Mouse (Mus musculus) naive thymus-derived CD4-positive, alpha-beta T cell, adult 2 months (primary cell): ENCODE results near the gene St6galnac3.

ENCODE experiments used
- DNase-seq: peaks from one replicate; pipeline ENCODE4 v3.0.0-alpha.2; 2011; ENCODE audit warnings: low read depth

Gene St6galnac3

DNA sequence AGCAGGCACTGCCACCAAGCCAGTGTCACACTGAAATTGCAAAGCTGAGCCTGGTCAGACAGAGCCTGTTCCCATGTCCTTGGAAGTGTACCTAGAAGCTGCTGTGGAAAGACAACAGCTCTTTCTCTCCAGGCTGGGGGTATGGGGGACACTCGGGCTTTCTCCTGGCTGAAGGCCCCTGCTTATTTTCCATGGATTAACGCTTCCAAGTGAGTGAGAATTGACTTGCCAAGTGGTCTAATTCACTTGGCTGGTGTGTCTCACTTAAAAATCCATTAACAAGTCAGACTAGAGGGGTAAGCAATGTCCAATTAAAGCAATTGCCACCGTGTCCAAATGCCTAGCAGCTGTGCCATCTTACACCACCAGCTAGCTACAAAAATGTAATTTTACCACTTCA, 140.1 kb downstream of the St6galnac3 start:
- DNase-seq: no peak

DNA sequence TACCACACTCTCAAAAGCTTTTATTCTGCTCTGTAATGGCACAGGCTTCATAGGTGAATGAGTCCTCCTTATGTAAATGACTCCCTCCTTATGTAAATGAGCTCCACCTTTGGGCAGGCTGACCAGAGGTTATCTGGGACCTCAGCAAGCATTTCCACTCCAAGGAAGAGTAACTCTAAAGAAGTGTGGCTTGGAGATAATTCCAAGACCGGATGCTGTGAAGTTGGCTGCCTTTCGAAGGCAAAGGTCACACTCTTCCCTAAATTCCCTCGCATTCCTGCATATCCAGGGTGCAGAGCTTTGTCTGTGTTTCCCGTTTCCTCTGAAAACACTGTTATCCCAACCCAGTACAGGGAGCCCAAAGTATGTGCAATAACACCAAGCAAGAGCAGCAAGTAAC, 142.9 kb downstream of the St6galnac3 start:
- DNase-seq: no peak

DNA sequence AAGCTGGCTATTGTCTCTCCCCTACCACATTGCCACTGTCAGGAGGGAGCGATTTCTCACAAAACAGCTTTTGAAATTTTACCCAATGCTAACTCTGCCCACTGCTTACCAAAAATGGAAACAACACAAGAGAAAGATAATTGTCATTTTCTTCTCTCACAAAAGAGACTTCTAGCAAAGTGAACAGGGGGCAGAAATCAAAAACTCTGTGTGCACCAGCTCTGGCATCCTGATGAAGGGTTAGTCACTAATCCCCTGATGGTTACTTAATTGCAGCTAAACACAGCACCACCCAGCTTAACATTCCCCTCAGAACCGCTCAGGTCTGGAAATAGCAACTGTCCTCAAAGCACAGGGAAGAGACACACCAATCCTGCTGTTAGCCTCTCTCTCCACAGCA, 144.3 kb downstream of the St6galnac3 start:
- DNase-seq: no peak

DNA sequence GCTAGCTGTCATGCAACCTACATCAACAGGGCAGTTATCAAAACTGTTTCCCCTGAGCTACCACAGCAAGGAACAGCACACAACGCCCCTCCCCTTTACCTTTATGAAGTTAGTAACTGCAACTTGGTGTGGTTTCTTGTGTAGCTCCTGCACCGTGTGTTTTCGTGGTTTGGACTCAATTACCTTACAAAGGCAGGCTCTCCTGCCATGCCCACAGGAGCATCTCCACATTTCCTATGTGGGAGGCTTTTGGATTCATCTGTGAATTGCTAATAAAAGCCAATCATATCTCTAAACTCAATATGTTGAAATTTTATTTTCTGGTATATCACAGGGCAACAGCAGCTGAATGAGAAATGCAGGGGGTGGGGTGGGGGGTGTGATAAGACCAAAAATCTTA, 144.8 kb downstream of the St6galnac3 start:
- DNase-seq: no peak

DNA sequence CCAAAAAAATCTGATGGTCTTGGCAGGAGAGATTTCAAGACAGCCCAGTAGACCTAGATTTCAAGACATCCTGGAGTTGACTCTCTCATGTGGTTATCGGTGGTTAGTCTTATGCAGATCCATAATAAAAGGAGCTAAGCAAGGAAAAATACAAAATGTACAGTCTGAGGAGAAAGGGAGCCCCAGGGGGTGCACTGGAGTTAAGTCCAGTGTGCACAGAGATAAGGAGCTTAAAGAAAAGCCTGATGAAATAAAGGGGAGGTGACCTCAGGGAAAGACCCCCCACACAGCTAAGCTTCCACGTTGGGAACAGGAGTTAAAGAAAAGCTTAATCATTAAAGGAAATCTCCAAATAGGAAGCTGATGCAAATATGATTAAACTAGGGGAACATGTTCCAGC, 147.7 kb downstream of the St6galnac3 start:
- no peak for DNase-seq

DNA sequence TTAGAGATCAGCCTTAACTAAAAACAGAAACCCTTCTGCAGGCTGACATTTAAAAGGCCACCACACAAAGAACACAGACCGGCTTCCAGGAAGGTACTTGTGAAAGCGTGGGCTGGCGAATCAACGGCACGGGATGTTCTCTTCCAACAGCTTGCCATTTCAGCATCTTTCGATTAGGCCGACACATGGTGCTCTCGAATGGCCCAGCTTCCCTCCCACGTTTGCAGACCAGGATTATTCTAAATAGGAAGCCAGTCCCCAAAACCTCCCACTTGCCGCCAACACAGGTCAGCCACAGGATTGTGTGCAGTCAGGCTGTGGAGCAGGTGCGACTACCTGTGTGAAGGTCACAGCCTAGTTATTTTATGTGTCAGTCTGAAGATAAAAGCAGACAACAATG, 153.8 kb downstream of the St6galnac3 start:
- DNase-seq: no peak

DNA sequence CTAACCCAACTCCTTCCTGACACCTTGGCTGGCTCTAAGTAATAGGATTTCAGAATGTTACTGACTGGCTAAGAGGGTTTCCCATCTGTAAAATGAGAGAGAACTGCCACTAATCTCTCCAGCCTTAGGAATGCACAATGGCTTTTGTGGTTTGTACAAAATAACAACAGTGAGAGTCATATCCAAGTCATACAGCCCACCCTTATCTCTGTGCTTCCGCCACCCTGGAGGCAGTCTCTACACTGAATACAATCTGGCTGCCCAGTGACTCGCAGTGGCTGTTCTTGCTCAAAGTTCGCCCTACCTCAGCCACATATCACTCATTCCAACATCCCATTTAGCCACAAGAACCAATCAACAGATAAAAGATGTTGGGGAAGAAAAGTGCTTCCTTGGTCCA, 156.2 kb downstream of the St6galnac3 start:
- no peak for DNase-seq

DNA sequence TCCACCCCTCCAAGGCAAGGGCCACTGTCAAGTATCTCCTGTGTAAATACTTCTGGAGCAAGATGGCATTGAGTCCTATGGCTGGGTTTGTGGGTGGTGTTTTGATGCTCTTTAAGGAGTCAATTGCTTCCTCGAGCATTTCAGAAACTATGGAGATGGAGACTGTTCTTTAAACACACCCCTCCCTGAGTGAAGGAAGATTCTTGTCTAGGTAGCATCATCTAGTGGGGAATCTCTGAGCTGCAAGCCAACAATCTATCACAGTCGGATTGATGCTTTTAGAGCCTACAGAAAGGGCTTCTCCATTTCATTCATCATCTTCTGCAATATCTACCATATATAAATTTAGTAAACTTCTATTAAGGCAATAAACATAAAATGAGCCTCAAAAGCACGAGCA, 157.1 kb downstream of the St6galnac3 start:
- no peak for DNase-seq

DNA sequence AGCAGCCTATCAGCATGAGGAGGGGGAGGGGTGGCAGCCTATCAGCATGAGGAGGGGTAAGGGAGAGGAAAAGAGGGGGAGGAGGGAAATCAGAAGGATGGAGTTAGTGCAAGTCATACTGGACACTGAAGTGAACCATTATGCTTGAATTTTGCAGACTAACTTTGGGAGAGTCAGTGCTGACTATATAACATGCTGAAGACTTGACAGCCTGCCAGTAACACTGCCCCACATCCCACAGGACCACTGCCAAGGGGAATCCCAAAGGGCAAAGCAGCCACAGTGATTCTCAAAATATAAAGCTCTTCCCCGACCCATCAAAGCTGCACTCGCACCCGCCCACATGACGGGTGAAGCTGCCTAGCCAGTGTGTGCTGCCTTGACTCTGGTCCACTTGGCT, 157.5 kb downstream of the St6galnac3 start:
- no peak for DNase-seq

DNA sequence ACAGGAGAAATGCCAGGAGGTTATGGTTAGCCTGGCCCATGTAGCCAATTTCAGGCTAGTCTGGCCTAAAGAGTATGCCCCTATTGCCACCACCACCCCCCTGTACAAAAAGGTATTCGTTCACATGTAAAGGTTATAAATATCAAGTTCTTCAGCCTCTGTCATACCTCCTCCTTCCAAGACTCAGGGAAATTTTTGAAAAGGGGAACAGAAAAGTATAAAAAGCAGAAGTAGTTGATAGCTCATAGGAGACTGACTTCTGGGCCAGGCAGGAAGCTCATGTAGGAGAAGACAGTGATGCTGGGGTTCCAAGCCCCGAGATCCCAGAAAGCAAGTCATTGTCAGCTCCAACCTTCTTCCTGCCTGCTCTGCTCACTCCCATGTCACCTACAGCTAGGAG, 158.9 kb downstream of the St6galnac3 start:
- no peak for DNase-seq

DNA sequence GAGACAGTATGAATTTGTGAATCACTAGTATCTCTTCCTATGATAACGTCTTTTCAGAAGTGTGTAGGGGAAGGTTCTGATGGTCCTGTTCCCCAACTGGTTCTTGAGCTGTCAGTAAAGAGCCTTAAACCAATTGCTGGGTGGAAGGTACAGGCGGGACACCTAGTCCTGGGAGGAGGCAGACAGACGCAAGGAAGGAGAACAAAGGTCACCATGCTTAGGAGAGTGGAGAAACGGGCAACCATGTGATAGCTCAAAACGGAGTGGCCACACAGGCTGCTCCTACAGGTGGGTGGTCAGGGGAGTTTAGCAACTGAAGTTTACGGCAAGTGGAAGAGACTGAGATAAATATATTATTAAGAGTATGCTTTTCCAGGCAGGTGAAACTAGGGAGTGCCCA, 164.1 kb downstream of the St6galnac3 start:
- DNase-seq: no peak

DNA sequence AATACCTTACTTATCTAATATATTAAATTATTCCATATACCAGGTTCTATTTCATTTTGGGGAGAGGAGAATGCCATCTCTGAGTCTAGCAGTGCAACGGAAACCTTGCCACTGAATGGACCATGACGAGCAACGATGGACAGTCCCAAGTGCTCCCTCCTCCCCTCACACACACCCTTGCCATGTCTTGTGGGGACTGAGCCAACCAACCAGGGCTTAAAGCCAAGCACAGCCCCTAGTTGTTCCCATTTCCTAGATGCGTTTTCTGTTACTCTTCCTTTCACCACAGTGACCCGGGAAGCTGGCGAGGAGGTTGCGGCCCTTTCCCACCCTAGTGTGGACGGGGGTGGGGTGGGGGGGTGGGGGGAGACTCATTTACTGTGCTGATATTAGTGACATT, 165.4 kb downstream of the St6galnac3 start:
- DNase-seq: no peak

DNA sequence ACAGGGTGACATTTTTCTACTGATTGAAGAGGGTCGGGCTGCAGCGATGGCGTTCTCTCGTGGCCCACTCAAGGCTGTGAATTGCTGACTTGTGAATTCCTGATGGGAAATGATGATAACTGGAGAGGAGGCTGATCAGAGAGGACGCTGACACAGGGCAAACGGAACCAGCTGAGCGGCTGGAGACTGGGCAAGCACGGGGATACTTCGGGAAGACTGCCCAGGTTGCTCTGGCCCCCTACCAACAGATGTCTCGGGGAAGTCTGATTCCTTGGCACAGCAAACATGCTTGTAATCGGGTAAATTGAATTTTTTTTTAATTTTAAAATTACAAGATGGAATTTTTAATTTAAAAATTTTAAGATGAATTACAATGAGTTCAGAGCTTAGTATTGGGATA, 168.4 kb downstream of the St6galnac3 start:
- DNase-seq: no peak

DNA sequence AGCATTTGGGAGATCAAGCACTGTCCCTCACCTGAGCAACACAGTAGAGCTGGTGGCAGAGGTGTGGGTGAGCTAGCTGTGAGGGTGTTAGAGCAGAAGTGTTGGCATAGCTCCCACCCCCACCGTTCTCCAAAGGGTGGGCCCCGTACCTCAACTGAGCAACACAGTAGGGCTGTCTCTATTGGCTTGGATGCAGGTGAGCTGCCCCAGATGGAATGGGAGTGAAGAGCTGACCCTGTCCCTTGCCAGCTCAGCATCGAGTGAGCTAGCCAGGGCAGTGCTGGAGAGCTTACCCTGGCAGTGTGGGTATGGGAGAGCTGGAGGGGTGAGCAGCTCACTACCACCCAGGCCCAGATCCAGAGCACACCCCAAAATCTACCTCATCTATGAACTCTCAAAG, 171.3 kb downstream of the St6galnac3 start:
- DNase-seq: no peak

DNA sequence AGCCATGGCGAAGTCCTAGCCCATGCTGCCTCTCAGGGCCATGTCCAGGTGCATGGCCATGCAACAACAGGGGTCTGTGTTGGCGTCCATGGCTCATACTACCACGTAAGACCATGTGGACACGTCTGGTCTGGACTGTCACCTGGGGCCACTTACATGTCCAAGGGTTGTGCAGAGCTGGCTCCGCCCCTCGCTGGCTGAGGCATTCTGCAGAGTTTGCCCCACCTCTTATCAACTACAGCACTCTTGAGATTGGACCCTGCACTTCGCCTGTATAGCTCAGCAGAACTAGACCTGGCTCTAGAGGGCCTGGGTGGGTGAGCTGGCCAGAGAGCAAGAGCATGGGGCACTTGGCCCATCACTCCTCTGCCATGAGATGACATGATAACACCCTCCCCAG, 171.7 kb downstream of the St6galnac3 start:
- DNase-seq: no peak

DNA sequence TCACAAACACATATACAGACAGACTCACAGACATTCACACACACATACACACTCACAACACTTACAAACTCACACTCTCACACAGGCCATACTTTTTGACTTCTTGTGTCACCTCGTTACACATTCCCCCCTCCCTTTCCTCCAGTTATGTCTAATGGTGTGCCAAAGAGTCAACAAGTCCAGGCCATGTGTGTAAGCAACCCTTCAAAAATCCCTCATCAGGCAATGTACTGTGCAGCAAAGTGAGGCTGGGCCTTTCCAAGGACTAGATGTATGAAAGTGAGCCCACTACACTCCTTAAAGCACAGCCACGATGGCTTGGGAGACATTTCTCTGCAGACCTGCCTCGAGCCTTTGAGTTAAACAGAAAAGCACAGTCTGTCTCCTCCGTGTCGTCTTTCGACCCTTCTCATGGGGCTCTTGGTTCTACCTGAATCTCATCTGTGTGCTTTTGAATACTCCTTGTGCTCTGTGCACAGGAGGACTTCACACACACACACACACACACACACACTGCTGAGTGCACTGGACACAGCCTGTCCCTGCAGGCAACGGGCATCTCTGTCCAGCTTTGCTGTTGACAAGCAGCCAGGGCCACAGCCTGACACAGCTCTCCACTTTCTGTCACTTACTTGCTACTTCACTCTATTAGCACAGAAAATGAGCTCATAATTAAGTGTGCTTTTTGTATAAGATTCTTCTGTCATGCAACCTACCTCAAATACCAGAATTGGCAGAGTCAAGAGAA, 177.9 kb downstream of the St6galnac3 start:
- no peak for DNase-seq

DNA sequence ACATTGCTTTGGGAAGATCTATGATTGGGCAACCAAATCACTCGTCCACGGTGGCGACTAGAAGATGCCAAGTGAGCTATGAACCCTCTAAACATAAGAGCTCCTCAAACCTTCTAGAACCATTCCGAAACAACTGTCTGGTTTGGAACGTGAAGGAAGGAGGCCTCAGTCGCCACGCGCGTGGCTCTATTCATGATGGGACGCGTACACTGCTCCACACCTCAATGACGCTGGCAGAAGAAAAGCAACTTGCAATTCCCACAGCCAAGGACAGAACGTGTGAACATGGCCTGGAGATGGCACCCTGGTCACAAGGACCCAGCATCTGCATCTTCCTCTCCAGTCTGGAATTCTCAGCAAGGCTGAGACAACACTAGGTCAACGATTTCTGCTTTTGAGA, 185.1 kb downstream of the St6galnac3 start:
- DNase-seq: no peak

DNA sequence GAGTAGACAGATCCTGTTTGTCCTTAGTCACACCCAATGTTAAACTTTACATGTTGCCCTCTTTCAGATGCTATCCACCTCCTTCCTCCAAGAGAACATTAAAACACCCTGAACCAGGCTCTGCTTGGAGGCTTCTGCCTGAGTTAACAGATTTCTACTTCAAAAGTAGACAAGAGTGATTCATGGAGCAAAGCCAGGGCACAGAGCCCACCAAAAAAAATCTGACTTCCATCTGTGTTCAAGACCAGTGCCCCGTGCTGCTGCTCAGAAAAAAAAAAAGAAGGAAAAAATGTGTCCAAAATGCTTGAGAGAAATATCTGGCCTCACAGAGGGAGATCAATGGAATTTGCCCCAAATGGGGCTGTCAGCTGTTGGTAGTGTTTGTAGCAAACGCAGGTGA, 186.6 kb downstream of the St6galnac3 start:
- DNase-seq: no peak

DNA sequence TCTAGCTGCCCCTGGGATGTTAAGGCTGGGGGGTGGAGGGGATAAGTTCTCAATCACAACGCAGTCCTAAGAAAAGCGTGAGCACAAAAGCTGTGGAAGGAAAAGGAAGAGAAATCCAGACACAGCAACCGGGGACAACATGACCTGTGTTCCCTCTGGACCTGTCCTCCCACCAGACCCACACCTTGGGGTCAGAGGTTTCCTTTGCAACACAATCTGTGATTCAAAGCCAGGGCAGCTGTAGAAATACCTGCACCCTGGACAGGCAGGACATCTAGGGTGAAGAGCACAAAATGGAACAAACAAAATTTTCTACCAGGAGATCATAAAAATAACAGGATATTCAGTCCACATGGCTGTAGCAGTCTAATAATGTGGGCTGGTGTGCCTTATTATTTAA, 187.5 kb downstream of the St6galnac3 start:
- no peak for DNase-seq

DNA sequence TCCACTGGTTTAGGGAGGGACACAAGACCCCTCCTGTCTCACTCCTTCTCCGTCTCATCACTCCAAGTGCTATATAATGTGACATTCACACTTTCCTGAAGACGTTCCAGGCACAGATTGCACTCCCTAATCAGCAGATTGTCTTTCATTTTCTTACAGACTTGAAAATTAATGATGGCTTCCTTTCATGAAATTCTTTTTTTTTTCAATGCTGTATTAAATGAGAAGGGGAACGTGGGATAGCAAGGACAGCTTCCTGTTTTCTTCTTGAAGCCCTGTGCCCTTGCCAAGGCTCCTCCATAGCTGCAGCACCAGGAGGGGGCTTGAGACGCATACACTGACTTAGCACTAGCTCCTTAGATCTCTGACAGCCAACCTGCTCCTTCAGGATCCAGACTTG, 188.7 kb downstream of the St6galnac3 start:
- DNase-seq: no peak

DNA sequence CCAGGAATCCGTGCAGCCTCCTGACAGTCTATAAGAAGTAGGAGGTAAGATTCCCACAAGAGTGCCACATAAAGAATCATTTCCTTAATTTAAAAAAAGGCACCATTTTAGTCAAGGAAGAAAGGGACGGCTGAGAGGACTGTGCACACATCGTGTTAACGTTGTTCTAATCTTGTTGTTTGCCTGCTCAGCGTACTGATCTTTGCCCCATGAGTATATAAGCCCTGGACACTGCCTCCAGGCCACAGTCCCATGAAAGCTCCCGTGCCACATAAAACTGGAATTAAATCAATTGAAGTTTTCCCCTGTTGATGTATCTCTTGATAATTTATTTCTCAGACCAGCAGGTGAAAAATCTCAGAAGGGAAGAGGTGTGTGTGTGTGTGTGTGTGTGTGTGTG, 195.8 kb downstream of the St6galnac3 start:
- DNase-seq: no peak

DNA sequence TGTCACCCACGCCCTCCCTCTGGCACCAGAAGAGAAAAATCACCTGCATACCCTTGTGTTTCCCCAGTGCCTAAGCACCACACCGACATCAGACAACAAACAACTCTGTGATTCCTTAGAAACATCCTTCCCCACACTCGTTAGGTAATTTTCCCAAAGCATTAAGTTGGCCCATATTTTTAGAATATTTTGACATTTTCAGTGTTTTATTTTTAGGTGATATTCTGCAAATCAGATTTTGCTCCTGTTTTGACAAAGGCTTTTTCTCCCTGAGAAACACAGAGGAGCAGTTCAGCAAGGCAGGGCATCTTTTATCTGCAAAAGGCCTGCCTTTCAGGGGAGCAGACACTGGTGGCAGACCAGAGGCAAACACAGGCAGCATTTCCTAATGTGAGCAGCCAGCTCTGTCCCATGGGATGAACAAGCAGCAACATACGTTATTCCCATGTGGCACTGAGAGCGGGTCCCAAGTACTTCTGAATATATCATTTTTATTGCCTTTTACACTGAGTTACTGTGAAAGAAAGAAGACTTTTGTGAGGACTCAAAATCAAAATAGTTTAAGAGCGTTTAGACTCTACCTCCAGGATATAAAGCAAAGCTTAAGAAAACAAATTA, 199.7 kb downstream of the St6galnac3 start:
- no peak for DNase-seq

DNA sequence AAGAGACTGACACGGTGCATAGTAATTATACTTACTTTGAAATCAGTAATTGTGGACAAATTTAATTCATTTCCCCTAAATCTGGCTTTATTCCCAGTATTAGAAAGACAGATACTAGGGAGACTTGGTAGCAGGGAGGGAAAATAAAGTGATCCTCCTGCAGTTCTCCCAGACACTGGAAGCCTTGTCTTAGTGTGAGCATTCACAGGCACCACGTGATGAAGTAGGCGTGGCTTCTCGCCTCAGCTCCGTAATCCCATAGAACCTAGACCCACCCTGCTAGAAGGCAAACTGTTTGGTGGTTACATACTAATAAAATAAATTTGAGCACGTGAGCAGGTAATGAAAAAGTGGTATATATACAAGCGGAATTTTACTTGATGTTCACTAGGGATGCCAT, 208.1 kb downstream of the St6galnac3 start:
- no peak for DNase-seq

DNA sequence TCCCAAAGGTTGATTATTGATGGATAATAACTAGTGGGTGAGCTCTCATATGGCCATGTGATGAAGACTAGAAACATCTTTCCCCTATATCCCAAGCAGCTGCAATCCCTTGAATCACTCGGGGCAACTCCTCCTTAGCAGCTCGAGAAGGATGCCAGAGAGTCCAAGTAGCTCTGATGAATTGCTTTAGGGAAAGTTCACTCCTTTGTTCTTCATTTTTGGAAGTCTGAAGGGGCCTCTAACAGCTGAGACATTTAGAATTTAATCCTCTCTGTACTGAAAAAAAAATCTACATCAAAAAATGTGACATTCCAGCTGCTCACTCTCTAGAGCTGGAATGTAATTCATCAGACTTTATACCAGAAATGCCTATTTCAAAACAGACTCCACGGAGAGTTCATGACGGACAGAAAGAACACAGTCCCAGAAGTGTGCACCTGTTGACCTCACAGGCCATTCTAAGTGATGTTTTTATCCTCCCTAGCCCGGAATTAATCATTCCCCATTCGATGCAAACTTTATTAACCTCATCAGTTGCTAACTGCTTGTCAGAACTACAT, 211.4 kb downstream of the St6galnac3 start:
- no peak for DNase-seq
